Mouse (Mus musculus) ES-E14 (cell line): ENCODE data around the gene Slc4a11.

Source experiments
- CHD2 ChIP-seq: IDR thresholded peaks from 2 replicates; pipeline ENCODE4 v1.6.1; 2014; ENCODE audit warnings: mild to moderate bottlenecking, low read depth, low read length, inconsistent platforms
- HCFC1 ChIP-seq: IDR thresholded peaks from 2 replicates; pipeline ENCODE4 v1.6.1; 2012; ENCODE audit warnings: low read length, inconsistent platforms, borderline replicate concordance; ENCODE audit not compliant: insufficient read depth
- MAFK ChIP-seq: IDR thresholded peaks from 2 replicates; pipeline ENCODE4 v1.6.1; 2014; ENCODE audit warnings: mild to moderate bottlenecking, low read depth, low read length, inconsistent platforms; ENCODE audit not compliant: insufficient read depth
- ZNF384 ChIP-seq: IDR thresholded peaks from 2 replicates; pipeline ENCODE4 v1.6.1; 2012; ENCODE audit warnings: low read depth, low read length, inconsistent platforms

DNA sequence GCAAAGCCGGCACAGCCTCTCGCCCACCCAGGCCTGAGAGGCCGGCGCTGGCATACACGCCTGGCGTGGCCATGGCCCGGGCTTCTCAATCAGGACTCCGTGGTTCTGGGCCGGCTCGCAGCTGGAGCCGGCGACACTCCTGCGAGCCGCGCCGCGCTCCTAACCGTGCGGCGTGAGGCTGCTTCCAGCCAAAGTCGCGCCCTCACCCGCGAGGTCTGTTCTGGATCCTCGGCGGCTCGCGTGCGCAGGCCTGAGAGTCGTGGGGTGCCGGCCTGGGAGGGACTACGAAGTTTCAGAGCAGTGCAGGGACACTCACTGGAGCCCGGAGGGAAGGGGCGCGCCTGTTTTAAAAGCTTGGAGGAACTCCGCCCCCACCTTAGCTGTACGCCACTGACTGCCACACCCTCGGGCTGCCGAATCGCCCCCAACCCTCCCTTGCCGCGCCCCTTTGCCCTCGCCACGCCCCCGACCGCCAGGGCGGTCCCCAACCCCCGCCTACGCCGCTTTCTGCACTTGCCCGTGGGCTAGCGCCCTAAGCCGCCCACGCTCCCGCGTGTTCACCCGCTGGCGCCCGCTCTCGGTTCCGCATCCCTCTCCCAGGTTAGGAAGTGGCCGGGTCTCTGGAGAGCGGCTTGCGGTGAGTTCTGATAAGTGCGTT, at the start of gene Slc4a11:
- TF ChIP-seq CHD2, result no peak
- no peak for TF ChIP-seq MAFK
- no peak for TF ChIP-seq ZNF384
- TF ChIP-seq HCFC1, result no peak; the same call in 1 of the 2 replicates
